Mouse (Mus musculus) induced T-regulatory cell, adult 2 months (primary cell): ENCODE results near the gene Axl.
A peak's percentile ranks its signal among the peaks of the same experiment; 100 is the strongest.

ENCODE experiments used
- DNase-seq: peaks from one replicate; pipeline ENCODE4 v3.0.0-alpha.2; 2012; ENCODE audit warnings: low read depth

Gene Axl

DNA sequence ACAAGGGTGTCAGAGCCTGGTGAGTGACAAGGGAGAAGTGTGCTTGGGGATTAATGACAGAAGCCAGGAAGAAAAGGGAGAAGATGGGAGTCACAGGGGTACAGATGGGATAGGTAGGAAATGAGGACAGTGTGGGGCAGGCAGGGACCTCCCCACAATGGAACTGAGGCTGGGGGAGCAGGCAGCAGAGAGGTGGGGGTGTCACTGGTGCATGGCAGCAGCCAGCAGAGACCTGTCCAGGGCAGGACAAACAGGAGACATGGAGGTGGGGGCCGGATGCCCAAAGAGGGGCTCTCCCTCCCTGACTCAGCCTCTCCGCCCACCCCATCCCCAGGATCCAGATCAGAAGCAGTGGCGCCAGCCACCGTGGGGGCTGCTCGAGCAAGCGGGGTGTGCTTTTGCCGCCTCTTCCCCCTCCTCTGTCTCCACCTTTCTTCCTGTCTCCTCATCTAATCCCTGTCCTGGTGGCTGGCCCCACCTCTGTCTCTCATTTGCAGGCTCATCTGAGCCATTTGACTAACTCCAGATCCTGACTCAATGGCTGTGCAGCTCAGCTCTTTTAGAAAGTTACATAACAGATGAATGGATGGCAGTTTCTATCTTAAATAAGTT lies 77.9 kb downstream of the Axl start:
- peak; percentile 28 for DNase-seq

DNA sequence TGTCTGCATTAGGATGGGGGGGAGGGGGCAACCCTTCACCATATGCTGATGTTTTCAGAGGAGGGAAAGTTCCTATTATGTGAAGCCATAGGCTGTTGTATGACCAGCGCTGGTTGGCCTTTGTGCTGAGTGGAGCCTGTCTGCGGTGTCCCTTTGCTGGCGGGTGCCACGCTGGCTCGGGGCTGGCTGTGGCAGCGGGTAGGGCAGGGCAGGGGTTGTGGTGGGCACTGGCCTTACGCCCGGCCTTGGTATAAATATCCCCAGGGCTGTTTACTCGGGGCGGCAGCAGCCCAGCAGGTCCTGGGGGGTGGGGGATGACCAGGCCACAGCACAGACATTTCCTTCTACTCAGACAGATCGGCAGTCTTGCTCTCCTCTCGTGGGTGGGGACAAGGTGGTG lies 78.5 kb downstream of the Axl start:
- no peak for DNase-seq

DNA sequence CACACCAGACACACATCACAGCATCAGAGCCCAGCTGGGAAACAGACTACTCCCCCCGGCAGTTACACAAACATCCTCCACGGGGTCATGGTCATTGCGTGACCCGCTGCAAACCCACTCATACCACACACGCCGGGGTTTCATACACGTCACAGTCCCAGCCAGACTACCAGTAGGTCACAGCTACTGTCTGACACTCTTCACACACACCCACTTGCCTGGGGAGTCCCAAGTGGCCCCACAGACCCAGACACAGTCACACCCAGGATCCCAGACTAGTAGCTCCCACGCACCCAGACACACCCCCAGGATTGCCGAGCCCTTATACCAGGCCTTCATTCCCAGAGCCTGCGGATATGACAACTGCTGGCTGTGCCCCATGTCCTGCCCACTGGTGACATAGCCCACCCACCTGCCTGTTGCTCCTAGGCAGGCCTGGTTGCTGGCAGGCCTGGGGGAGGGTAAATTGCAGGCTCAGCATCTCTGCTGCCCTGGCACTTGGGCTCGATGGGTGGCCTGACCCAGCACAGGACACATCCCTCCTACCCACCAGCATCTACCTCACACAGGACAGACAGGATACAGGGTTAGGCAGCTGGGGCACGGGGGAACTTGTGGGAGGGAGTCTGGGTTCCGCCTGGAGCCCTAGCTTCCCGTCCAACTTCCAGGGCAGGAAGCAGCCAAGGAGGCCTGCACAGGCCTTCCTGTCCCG lies 80.8 kb downstream of the Axl start:
- DNase-seq = peak; percentile 67
